Mouse (Mus musculus) lung, postnatal 0 days (tissue): ENCODE results near the gene 5330417C22Rik.

Experiments
- CTCF ChIP-seq: IDR thresholded peaks from 2 replicates; pipeline ENCODE4 v1.5.1; 2016; ENCODE audit warnings: antibody characterized with exemption, mild to moderate bottlenecking
- EP300 ChIP-seq: IDR thresholded peaks from 2 replicates; pipeline ENCODE4 v1.6.1; 2016; ENCODE audit warnings: antibody characterized with exemption, mild to moderate bottlenecking, control low read depth

DNA sequence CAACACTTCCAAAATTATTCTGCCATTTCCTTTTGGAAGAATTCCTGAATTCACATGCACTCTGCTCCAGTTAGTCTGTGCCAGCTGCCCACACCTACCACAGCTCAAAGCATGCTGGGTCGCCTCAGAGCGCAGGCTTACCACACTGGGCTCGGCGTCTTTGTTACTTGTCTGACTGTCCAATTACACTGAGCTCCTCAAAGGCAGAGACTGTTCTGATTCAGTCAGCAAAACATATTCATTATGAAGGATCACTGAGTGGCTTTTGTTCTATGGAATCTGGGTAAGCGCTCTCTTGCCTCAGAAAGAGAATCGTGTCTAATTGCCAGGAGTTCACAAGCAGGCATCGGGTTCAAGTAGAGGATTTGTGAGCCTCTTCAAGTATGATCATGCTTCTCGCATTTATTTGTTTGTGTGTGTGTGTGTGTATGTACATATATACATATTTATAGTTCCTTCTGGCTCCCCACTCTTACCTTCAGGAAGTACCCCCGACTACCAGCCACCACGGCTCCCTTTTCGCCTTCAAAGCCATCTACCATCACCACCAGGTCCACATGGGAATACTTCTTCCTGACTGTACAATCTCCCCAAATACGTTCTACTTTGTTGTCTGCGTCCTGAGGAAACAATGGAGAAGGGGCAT, 103.7 kb downstream of the 5330417C22Rik start:
- TF ChIP-seq CTCF (no peak), EP300 (no peak)
